Mouse (Mus musculus) cerebellum, adult 11-12 months (tissue): ENCODE measurements around the gene Robo2.
A peak's percentile ranks its signal among the peaks of the same experiment; 100 is the strongest.
"Not testable (repeated sequence)": the region's sequence is repeated elsewhere in the genome, so short reads cannot be mapped to it uniquely, and the experiment has no call there.

Experiments
- DNase-seq: peaks from one replicate; pipeline ENCODE4 v3.0.0; 2022

The Robo2 gene

DNA sequence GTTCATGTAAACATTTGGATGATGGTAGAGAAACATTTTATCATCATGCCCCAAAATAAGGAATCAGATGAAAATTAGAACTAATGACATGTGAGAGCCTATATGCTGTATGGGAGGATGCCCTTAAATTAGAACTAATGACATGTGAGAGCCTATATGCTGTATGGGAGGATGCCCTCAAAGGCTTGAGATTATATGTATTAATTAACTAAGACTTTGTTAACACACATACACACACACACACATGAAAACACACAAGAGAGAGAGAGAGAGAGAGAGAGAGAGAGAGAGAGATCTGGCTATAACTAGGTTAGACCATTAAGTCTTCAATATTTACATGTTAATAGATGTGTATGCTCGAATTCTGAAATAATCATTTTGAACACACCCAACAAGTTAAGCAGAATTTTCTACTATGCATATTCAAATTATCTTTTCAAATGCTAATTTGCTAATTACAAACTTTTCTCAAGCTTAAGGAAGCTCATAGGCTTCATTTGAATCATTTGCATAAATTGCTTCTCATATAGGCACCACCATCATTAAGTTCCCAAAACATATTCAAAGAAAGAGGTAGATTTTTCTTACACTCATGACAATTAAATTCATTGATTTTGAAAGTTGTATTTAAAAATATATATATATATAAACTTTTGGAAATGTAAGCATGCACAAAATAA lies 211.5 kb downstream of the Robo2 start:
- no peak for DNase-seq

DNA sequence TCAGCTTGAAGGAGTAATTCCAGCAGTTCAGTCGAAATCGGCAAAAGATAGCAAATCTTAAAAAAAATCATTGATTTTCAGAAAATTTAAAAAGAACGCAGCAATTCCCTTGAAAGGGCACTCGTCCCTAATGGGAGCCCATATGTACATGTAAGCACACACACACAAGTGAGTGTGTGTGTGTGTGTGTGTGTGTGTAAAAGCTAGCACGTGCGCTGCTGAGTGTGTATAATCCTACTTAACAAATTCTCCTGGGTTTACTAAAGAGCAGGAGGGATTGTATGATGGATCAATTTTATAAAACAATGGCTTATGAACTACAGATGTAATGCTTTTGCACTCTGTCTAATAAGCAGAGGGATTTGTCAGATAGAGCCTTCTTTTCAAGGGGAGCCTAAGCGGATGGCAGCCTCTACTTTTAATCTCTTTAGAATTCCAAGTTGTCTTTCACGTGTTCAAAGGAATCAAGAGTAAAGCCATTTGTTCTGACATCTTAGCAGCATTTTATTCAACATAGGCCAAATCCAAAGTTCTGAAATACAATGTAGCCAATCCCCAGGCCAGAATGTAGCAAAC lies 218.6 kb downstream of the Robo2 start:
- DNase-seq, result no peak

DNA sequence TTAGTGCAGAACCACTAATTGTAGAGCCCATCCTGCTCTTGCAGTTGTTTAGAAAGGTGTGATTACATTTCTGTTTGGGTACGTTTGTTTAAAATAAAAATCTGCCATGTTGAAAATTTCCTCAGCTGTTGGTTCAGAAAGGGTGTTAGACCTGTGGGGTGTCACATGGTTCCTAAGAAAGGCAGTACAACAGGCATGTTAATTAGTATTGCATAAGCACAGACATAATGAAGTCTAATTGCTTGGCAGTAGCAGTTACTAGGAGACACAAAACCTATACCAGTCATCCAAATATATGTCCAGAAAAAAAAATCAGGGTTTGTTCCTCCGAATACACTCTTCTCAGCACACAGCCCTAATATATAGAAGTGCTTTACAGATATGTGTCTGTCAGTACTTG lies 220.0 kb downstream of the Robo2 start:
- no peak for DNase-seq

DNA sequence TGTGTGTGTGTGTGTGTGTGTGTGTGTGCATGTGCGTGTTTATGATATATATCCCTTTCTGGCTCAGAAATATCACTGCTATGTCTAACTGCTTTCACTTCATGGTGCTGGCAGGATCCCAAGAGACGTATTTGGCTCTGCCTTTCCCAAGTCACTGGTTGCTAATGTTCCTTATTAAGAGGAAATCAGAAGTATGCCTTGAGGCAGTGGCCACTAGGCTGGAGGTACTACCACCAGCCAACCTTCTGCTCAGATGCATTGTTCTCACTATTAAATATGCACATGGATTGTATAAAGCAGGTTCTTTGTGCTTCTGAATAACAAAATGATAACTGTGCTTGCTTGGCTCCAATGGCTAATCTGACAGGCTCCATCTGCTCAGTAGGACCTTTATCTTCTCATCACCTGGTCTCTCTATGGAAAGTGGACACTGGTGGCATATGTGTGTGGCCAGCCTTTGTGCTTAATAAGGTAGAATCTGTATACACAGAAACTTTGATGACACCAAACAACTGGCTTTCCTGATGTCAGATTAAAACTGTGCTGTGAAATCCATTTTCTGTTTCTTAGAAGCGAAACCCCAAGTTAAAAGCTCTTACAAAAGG lies 229.0 kb downstream of the Robo2 start:
- no peak for DNase-seq

GRCm38 (mm10) chr16:74172673-74173072 lies 239.0 kb downstream of the Robo2 start:
- no peak for DNase-seq

- DNase-seq, result no peak
These were observed 242.0 kb downstream of the Robo2 start for GRCm38 (mm10) chr16:74169642-74170041.

DNA sequence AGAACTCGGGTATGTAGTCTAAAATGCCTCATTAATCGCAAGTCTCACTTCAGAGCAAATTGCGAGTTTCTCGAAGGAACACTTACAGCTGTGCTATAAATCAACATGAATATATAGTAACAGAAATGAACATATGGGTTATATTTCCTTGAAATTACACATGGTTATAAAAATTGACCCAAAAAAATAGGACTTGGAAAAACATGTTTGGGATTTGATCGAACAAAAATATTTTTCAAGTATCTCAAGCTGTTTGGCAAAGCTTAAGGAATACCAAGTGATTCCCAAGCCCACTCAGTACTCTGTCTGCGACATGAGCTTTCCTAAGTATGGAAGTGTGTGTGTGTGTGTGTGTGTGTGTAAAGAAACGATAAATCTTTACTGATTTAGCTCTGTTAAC lies 242.5 kb downstream of the Robo2 start:
- no peak for DNase-seq

GRCm38 (mm10) chr16:74167832-74168231 lies 243.8 kb downstream of the Robo2 start:
- DNase-seq, result no peak

DNA sequence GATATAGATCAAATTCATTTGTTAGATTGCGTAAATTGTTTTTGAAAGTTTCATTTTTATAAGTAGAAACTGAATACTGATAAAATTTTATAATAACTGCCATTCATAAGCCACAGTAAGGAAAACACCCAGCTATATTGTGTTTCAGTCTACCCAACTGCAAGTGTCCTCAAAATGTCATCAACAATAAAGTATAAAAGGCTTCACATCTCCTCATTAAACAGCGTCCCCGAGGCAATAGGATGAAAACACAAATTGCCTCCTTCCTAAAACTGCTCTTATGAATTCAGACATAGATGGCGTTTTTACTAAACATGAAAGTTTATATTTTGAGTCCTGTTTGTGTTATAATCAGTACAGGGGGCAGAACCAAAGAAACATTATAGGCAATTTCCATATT lies 249.6 kb downstream of the Robo2 start:
- DNase-seq, result no peak

- DNase-seq, result no peak
These were observed 252.4 kb downstream of the Robo2 start for GRCm38 (mm10) chr16:74159189-74159588.

DNA sequence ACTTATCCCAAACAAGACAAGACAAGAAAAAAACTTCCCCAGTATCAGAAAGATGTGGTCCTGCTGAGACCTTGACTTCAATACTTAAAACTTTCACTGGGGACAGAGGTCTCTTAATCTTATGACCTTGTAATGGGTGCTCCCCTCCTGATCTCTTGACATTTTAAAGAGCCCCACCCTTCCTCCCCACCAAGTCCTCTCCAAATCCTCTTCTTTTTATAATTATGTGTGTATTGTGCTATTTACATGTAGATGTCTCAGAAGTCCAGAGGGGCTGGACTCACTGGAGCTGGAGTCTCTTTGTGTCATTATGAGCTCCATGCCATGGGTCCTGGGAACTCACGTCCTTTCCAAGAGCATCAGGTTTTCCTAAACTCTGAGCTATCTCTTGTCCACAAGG lies 275.4 kb downstream of the Robo2 start:
- no peak for DNase-seq

DNA sequence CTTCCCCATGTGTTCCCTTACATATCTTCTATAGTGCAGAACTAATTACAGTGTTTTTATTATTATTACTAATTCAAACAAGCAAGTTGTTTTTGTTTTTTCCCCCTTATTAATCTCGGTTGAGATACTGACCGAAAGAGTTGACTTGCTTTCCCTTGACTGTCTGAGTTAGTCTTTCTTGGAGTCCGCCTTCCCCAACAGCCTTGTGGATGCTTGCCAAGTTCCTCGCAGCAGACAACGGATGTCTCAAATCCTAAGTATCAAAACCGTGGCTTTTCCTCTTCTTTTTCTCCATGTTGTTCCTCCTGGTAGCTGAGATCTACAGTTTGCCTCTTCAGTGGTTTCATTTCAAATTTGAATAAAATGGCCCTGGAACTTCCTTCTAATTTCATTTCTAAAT lies 278.8 kb downstream of the Robo2 start:
- no peak for DNase-seq

DNA sequence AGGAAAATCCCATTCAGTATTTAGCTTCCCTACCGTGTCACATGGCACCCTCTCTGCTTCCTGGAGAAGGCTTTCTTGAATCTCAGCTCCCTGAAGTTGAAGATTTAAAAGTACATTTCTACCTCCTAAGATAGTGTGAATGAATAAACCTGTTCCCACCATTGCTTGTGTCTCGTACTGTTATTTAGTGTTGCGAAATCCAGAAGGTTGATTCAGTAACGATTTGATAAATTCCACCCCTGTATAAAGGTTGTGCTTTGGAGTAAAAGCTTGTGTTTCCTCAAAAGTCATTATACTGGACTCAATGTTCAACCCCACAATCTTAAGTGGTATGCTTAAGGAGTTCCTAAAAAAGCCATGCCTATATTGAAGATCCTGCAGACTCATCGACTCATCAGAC lies 280.3 kb downstream of the Robo2 start:
- DNase-seq, result no peak

- DNase-seq, result no peak
These were observed 283.1 kb downstream of the Robo2 start for GRCm38 (mm10) chr16:74128443-74128983.

DNA sequence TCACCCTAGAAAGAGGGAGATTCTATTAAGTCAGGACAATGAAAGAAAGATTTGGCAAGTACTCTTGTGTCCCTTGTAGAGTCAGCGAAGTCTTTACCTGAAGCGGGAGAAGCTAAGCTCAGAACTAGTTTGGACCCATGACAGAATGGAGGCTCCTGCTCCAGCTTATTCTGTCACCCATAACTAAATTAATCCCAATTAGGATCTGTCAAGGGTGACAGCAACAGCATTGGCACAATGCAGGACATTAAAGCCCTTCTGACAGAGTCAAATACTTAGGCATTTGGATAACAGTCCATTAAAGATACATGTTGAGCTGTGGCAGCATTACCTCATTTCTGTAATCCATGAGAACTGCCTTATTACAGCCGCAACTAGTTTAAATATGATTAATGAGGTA lies 298.5 kb downstream of the Robo2 start:
- no peak for DNase-seq

GRCm38 (mm10) chr16:74111101-74111500 lies 300.5 kb downstream of the Robo2 start:
- no peak for DNase-seq

- not testable (repeated sequence) for DNase-seq
These were observed 307.2 kb downstream of the Robo2 start for GRCm38 (mm10) chr16:74104449-74104848.

- DNase-seq, result no peak
These were observed 318.4 kb downstream of the Robo2 start for GRCm38 (mm10) chr16:74092997-74093801.

GRCm38 (mm10) chr16:74089951-74090350 lies 321.7 kb downstream of the Robo2 start:
- peak; percentile 2 for DNase-seq

- no peak for DNase-seq
These were observed 327.4 kb downstream of the Robo2 start for GRCm38 (mm10) chr16:74084188-74084587.

DNA sequence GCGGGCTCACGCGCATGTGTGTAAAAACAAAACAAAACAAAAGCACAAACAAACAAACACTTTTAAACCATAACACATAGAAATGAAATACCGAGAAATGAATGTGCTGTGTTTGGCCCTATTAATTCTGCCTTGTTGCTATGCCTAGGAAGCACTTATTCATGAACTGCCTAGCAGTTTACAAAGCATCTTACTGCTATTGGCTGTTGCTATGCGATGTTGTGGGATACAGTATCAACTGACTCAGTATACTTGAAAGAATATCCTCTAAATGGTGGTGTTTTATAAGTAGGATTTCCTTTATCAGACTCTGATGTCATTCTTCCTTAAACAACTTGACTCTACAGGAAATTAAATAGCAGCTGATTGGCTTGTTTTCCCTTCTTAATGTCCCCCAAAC lies 339.0 kb downstream of the Robo2 start:
- DNase-seq, result no peak

DNA sequence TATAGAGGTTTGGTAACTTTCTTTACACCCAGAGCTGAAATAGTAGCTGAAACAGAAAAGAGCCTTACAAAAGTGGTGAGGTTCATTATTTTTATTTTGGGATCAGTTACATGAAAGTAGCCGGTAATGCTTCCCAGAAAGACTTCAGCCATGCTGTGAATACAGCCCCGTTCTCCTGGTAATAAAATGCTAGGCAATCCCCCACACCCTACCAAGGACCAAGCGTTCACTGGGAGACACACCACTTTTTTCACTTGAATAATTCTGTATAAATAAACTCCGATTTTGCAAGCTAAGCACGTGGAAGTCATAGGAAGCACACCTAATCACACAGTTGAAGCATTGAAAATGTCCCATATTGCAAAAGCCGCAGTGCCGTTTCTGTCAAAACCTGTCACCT lies 341.0 kb downstream of the Robo2 start:
- DNase-seq, result no peak

DNA sequence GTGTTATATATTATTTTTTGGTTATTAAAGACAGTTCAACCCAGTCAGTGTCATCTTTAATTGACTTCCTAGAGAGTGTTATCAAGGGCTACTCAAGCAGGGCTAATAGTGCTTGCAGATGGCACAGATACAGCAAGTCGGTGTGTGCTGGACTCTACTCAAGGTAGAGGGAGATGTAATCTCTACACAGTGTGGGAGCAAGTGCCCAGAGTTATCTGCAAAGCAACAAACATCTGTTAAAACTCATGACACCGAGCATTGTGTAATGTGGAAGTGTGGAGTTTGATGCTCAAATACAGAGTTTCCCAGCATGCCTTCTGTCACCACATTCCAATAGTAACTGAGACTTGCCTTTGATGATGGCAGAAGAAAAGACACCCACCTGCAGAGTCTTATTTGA lies 345.7 kb downstream of the Robo2 start:
- DNase-seq, result no peak

DNA sequence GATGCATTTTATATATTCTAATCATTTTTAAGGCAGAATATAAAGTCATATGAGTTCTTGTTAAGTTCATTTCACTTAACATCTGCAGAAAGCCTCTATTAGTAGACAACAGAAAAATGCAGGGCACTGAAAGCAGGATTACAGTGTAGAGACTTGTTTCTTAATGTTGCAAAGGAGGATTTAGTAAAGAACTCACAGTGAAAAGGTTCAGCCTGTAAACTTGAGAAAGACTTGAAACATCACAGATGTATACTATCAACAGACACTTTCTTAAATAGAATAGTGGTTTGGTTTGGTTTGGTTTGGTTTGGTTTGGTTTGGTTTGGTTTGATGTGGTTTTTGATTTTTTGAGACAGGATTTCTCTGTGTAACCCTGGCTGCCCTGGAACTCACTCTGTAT lies 349.7 kb downstream of the Robo2 start:
- DNase-seq, result no peak
